Mouse (Mus musculus) lung, adult 18-20 months (tissue): Measurements from ENCODE around the gene Map3k14.

Source experiments
- DNase-seq, 2 experiments: peaks; one replicate each; pipeline ENCODE4 v3.0.0; 2022; ENCODE audit warnings: mixed read lengths in 2 of 2

The Map3k14 gene

GRCm38 (mm10) chr11:103206203-103206602, 61.1 kb downstream of the Map3k14 start:
- DNase-seq: no peak

GRCm38 (mm10) chr11:103202376-103202775, 64.9 kb downstream of the Map3k14 start:
- no peak for DNase-seq

GRCm38 (mm10) chr11:103201664-103202063, 65.6 kb downstream of the Map3k14 start:
- DNase-seq: no peak

- DNase-seq: peak; percentile 18 to 43
These were observed 68.1 kb downstream of the Map3k14 start for GRCm38 (mm10) chr11:103198911-103199803.

- DNase-seq: no peak
These were observed 68.9 kb downstream of the Map3k14 start for GRCm38 (mm10) chr11:103198339-103198738.

GRCm38 (mm10) chr11:103197340-103197739, 69.9 kb downstream of the Map3k14 start:
- DNase-seq: no peak

- no peak for DNase-seq
These were observed 71.6 kb downstream of the Map3k14 start for GRCm38 (mm10) chr11:103195656-103196055.

- no peak for DNase-seq
These were observed 72.0 kb downstream of the Map3k14 start for GRCm38 (mm10) chr11:103195236-103195635.

GRCm38 (mm10) chr11:103193825-103194168, 73.5 kb downstream of the Map3k14 start:
- DNase-seq: no peak

GRCm38 (mm10) chr11:103192956-103193824, 74.1 kb downstream of the Map3k14 start:
- DNase-seq: no peak

- no peak for DNase-seq
These were observed 74.9 kb downstream of the Map3k14 start for GRCm38 (mm10) chr11:103192230-103192955.

GRCm38 (mm10) chr11:103184891-103185290, 82.4 kb downstream of the Map3k14 start:
- no peak for DNase-seq

GRCm38 (mm10) chr11:103181911-103182310, 85.4 kb downstream of the Map3k14 start:
- DNase-seq: no peak

GRCm38 (mm10) chr11:103181349-103181748, 85.9 kb downstream of the Map3k14 start:
- DNase-seq: no peak

GRCm38 (mm10) chr11:103180426-103180825, 86.8 kb downstream of the Map3k14 start:
- no peak for DNase-seq

- no peak for DNase-seq
These were observed 88.5 kb downstream of the Map3k14 start for GRCm38 (mm10) chr11:103178748-103179147.

GRCm38 (mm10) chr11:103177815-103178485, 89.3 kb downstream of the Map3k14 start:
- peak; percentile 62 to 64 for DNase-seq

GRCm38 (mm10) chr11:103177216-103177615, 90.1 kb downstream of the Map3k14 start:
- DNase-seq: no peak

- no peak for DNase-seq
These were observed 90.8 kb downstream of the Map3k14 start for GRCm38 (mm10) chr11:103176510-103176909.

- DNase-seq: no peak
These were observed 91.4 kb downstream of the Map3k14 start for GRCm38 (mm10) chr11:103175688-103176442.

GRCm38 (mm10) chr11:103174891-103175391, 92.3 kb downstream of the Map3k14 start:
- DNase-seq: peak; percentile 77 to 82
